Mouse (Mus musculus) stomach, postnatal 0 days (tissue): ENCODE measurements around the gene Olfr263. TPM values are rescaled to one million over a fixed set of nuclear protein-coding genes. Genes with fewer than 3 reads are reported as not detected.

ENCODE experiments used
- ATAC-seq: fragments of 200-750 bp; cut with Nextera tagmentation; 2 replicates; pipeline ENCODE4 v1.8.0; 2017; ENCODE audit not compliant: low FRiP score, low TSS enrichment
- DNase-seq: peaks from one replicate; pipeline ENCODE4 v3.0.0-alpha.2; 2016; ENCODE audit warnings: low spot score
- H3K27ac ChIP-seq: fragments of 300-500 bp; sonication (generic); replicated peaks from 2 replicates; pipeline ENCODE4 v1.5.1; 2014; ENCODE audit warnings: mild to moderate bottlenecking, control low read depth
- H3K27me3 ChIP-seq: fragments of 300-500 bp; sonication (generic); 2 replicates; pipeline ENCODE4 v1.6.1; 2014; ENCODE audit warnings: low read length; ENCODE audit not compliant: control insufficient read depth, insufficient read depth
- H3K36me3 ChIP-seq: fragments of 300-500 bp; sonication (generic); 2 replicates; pipeline ENCODE4 v1.6.1; 2014; ENCODE audit warnings: low read length, mixed read lengths; ENCODE audit not compliant: control insufficient read depth, insufficient read depth
- H3K4me1 ChIP-seq: fragments of 300-500 bp; sonication (generic); replicated peaks from 2 replicates; pipeline ENCODE4 v1.6.1; 2014; ENCODE audit warnings: antibody characterized with exemption; ENCODE audit not compliant: control insufficient read depth, insufficient read depth
- H3K4me2 ChIP-seq: fragments of 300-500 bp; sonication (generic); replicated peaks from 2 replicates; pipeline ENCODE4 v1.6.1; 2014; ENCODE audit warnings: low read depth, mild to moderate bottlenecking, control low read depth, moderate library complexity
- H3K4me3 ChIP-seq: fragments of 300-500 bp; sonication (generic); 2 replicates; pipeline ENCODE4 v1.5.1; 2014; ENCODE audit warnings: low read depth, low read length, control low read depth
- H3K9ac ChIP-seq: fragments of 300-500 bp; sonication (generic); 2 replicates; pipeline ENCODE4 v1.6.1; 2014; ENCODE audit warnings: mild to moderate bottlenecking, low read length, control low read depth, mixed read lengths
- H3K9me3 ChIP-seq: fragments of 300-500 bp; sonication (generic); 2 replicates; pipeline ENCODE4 v1.6.1; 2016; ENCODE audit warnings: low read length; ENCODE audit not compliant: control insufficient read depth
- CTCF ChIP-seq: IDR thresholded peaks from 2 replicates; pipeline ENCODE4 v1.5.1; 2016; ENCODE audit warnings: antibody characterized with exemption, low read depth, mild to moderate bottlenecking, moderate library complexity
- EP300 ChIP-seq: optimal IDR thresholded peaks from 2 replicates; pipeline ENCODE3; 2016; ENCODE audit warnings: antibody characterized with exemption
- WGBS: fragments of 180-500 bp; shearing (Covaris S2); extraction: QIAGEN DNeasy Blood & Tissue Kit; methylation state at CpG from one replicate; pipeline ENCODE4 v1.1.7; 2014; 5-methylcytosine and 5-hydroxymethylcytosine counted together
- polyA plus RNA-seq: library from polyadenylated mRNA; unstranded; fragments of >200 nt; fragmentation: Nextera tagmentation; extraction: Ambion mirVana; gene quantifications from 2 replicates; pipeline ENCODE4 v1.2.1, GENCODE M21; 2015

The Olfr263 gene
- polyA plus RNA-seq, 1 experiment from 2014 or later: not detected

DNA sequence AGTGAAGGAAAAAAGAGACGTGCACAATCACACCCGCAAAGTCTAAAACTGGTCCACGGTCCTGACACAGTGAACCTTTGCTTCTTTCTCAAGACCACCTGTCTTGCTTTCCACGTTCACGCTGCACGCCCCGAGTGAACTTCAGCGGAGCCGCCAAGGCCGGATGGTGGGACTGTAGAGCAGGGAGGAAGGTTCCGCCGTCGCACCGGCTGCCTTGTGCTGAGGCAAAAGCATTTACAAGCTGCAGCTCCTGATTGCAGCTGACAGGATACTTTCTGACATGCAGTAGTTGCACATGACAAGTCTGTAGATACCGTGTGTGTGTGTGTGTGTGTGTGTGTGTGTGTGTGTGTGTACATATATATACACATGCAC is 41.7 kb downstream of the Olfr263 start:
- WGBS: 16% methylated on average over 15 of the region's 15 CpGs
- no peak overlapping the region for H3K4me3 ChIP-seq
- H3K4me1 ChIP-seq: no peaks in the 10 kb centered on the region
- H3K9ac ChIP-seq: no peak overlapping the region
- no peak for ATAC-seq
- peak overlapping the region; percentile 39; the same call in 1 of the 2 replicates for H3K4me2 ChIP-seq
- H3K9me3 ChIP-seq: no peaks in the 10 kb centered on the region
- no peak overlapping the region for H3K27ac ChIP-seq
- TF ChIP-seq EP300 (no peak), CTCF (no peak)
- no peaks in the 10 kb centered on the region for H3K36me3 ChIP-seq
- no peaks in the 10 kb centered on the region for H3K27me3 ChIP-seq
- no peak for DNase-seq

DNA sequence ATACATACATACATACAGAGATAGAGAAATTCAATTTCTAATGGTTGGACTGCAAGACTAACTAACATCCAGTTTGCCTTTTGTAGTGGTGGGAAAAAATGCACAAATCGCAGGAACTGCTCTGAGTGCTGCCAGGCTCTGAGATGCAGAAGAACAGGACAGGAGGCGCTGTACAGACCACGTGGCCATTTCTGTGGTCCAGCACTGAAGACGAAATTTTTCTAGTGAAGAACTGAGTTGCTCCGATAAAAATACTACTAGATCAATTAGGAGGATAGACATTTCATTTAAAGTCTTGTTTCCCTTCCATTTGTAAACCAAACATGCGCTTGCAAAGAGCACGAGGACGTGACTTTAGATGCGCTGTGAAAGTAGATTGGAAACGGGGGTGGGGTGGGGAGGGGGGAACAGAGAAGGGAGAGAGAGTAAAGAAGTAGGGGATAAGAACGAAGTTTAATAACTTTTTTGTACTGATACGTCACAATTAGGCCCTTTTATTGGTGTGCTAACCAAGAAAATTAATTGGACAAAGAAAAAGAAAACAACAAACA is 42.2 kb downstream of the Olfr263 start:
- peak; percentile 61 for TF ChIP-seq CTCF
- TF ChIP-seq EP300: no peak
- Histone ChIP-seq H3K9ac (no peak overlapping the region), H3K4me2 (peak overlapping the region; percentile 71), H3K27ac (no peak overlapping the region), H3K4me1 (no peaks in the 10 kb centered on the region), H3K27me3 (no peaks in the 10 kb centered on the region), H3K4me3 (peak overlapping the region; percentile 40), H3K9me3 (no peaks in the 10 kb centered on the region), H3K36me3 (no peaks in the 10 kb centered on the region)
- under 1% methylated on average over 12 of the region's 12 CpGs for WGBS
- DNase-seq (no peak), ATAC-seq (no peak)

GRCm38 (mm10) chr13:21172241-21173027 is 43.0 kb downstream of the Olfr263 start:
- no peak for TF ChIP-seq EP300
- no peak for TF ChIP-seq CTCF
- H3K9me3 ChIP-seq: no peaks in the 10 kb centered on the region
- WGBS: 1% methylated on average over 16 of the region's 16 CpGs
- no peaks in the 10 kb centered on the region for H3K4me1 ChIP-seq
- no peaks in the 10 kb centered on the region for H3K36me3 ChIP-seq
- H3K4me3 ChIP-seq: peak overlapping the region; percentile 40
- H3K9ac ChIP-seq: no peak overlapping the region
- H3K27me3 ChIP-seq: no peaks in the 10 kb centered on the region
- ATAC-seq (peak; percentile 58), DNase-seq (peak; percentile 56)
- peak overlapping the region; percentile 49; the same call in 1 of the 2 replicates for H3K27ac ChIP-seq
- peak overlapping the region; percentile 71 for H3K4me2 ChIP-seq

- under 1% methylated on average over 11 of the region's 11 CpGs for whole genome bisulfite sequencing
- TF ChIP-seq EP300: no peak
- TF ChIP-seq CTCF: peak; percentile 31; the same call in 1 of the 2 replicates
Observed at GRCm38 (mm10) chr13:21173072-21173471, 43.6 kb downstream of the Olfr263 start.

DNA sequence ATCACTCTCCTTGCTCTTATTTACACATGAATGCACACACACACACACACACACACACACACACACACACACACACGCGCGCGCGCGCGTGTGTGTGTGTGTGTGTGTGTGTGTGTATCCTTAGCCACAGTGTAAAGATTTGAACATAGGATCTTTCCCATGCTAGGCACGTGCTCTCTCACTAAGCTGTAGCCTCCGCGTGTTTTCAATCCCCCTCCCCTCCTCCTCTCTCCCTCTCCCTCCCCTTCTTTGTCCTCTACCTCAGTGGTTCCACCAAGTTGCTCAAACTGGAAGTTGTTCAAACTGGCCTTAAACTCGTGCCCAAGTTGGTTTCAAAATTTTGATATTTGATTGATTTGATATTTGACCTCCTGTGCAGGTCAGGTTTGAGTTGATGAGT is 47.3 kb downstream of the Olfr263 start:
- 78% methylated on average over 11 of the region's 11 CpGs for WGBS
- H3K9me3 ChIP-seq: no peaks in the 10 kb centered on the region
- no peak overlapping the region for H3K27ac ChIP-seq
- DNase-seq: no peak
- no peaks in the 10 kb centered on the region for H3K27me3 ChIP-seq
- H3K9ac ChIP-seq: no peak overlapping the region
- H3K4me3 ChIP-seq: no peak overlapping the region
- ATAC-seq: no peak
- TF ChIP-seq EP300: no peak
- TF ChIP-seq CTCF: no peak
- H3K4me2 ChIP-seq: no peak overlapping the region
- no peaks in the 10 kb centered on the region for H3K36me3 ChIP-seq
- H3K4me1 ChIP-seq: peaks cover 3% of the 10 kb centered on the region; the same call in 1 of the 2 replicates

More at GRCm38 (mm10) chr13:21173072-21173471, 43.6 kb downstream of the Olfr263 start:
- Histone ChIP-seq H3K27me3 (no peaks in the 10 kb centered on the region), H3K36me3 (no peaks in the 10 kb centered on the region), H3K27ac (peak overlapping the region; percentile 76), H3K4me2 (peak overlapping the region; percentile 48), H3K9me3 (no peaks in the 10 kb centered on the region), H3K9ac (no peak overlapping the region), H3K4me3 (peak overlapping the region; percentile 29), H3K4me1 (no peaks in the 10 kb centered on the region)
- DNase-seq (peak; percentile 91), ATAC-seq (peak; percentile 66)

DNA sequence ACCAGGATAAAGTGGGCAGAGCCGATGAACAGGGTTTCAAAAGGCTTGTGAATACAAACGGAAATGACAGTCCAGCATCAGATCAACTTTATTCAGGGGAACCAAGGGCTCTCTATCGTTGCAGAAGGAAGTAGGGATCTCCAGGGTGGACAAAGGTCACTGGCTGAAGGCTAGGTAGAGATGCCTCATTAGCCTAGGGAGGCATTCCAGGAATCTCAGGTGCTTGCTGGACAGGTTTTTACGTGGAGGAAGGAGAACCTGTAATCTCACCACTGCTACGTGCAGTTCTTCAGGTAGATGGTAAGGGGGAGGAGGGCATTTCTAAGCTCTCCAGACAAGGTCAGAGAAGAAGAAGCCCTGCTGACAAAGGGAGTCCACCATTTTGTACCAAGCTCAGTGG is 48.2 kb downstream of the Olfr263 start:
- H3K4me1 ChIP-seq: peaks cover 4% of the 10 kb centered on the region; the same call in 1 of the 2 replicates
- TF ChIP-seq CTCF (0 out of 2 replicates have a peak, but pooled peaks have one; percentile 18), EP300 (peak; percentile 44)
- peak; percentile 62 for DNase-seq

More for the DNA sequence above, 48.2 kb downstream of the Olfr263 start:
- Histone ChIP-seq H3K27ac (peak overlapping the region; percentile 96; the same call in 1 of the 2 replicates), H3K4me2 (no peak overlapping the region), H3K27me3 (no peaks in the 10 kb centered on the region), H3K9me3 (no peaks in the 10 kb centered on the region), H3K4me3 (no peak overlapping the region), H3K36me3 (no peaks in the 10 kb centered on the region), H3K9ac (no peak overlapping the region)
- 45% methylated on average over 5 of the region's 5 CpGs for WGBS
- peak; percentile 47 for ATAC-seq
